Mouse (Mus musculus) embryonic facial prominence, embryonic 13.5 days (tissue): ENCODE data around the gene Nkain2. TPM values are rescaled to one million over a fixed set of nuclear protein-coding genes. Genes with fewer than 3 reads are reported as not detected.

ENCODE experiments used
- ATAC-seq: fragments of 200-750 bp; cut with Nextera tagmentation; 2 replicates; pipeline ENCODE4 v1.8.0; 2017; ENCODE audit warnings: low read depth; ENCODE audit not compliant: insufficient number of reproducible peaks, insufficient read depth, low FRiP score, low TSS enrichment
- H3K27ac ChIP-seq: fragments of 300-500 bp; sonication (generic); 2 replicates; pipeline ENCODE4 v1.5.1; 2015; ENCODE audit warnings: moderate library complexity, mild to moderate bottlenecking, inconsistent platforms
- H3K27me3 ChIP-seq: fragments of 300-500 bp; sonication (generic); 2 replicates; pipeline ENCODE4 v1.6.1; 2015; ENCODE audit warnings: mild to moderate bottlenecking, inconsistent platforms
- H3K36me3 ChIP-seq: fragments of 300-500 bp; sonication (generic); 2 replicates; pipeline ENCODE4 v1.6.1; 2015; ENCODE audit warnings: mild to moderate bottlenecking, inconsistent platforms
- H3K4me1 ChIP-seq: fragments of 300-500 bp; sonication (generic); 2 replicates; pipeline ENCODE4 v1.6.1; 2015; ENCODE audit warnings: inconsistent platforms
- H3K4me2 ChIP-seq: fragments of 300-500 bp; sonication (generic); 2 replicates; pipeline ENCODE4 v1.6.1; 2015; ENCODE audit warnings: moderate library complexity, mild to moderate bottlenecking, inconsistent platforms
- H3K4me3 ChIP-seq: fragments of 300-500 bp; sonication (generic); 2 replicates; pipeline ENCODE4 v1.5.1; 2015; ENCODE audit warnings: mild to moderate bottlenecking, inconsistent platforms
- H3K9ac ChIP-seq: fragments of 300-500 bp; sonication (generic); 2 replicates; pipeline ENCODE4 v1.6.1; 2015; ENCODE audit warnings: mild to moderate bottlenecking, inconsistent platforms
- H3K9me3 ChIP-seq: fragments of 300-500 bp; sonication (generic); 2 replicates; pipeline ENCODE4 v1.6.1; 2016; ENCODE audit warnings: inconsistent platforms
- WGBS: fragments of 180-500 bp; shearing (Covaris S2); methylation state at CpG from one replicate; pipeline ENCODE4 v1.1.7; 2015; ENCODE audit warnings: mixed read lengths; 5-methylcytosine and 5-hydroxymethylcytosine counted together
- polyA plus RNA-seq: library from polyadenylated mRNA; unstranded; fragments of >200 nt; fragmentation: Nextera tagmentation; extraction: Ambion mirVana; gene quantifications from 2 replicates; pipeline ENCODE4 v1.2.1, GENCODE M21; 2015

Gene Nkain2
- polyA plus RNA-seq, 1 experiment from 2014 or later = 1.5 TPM

DNA sequence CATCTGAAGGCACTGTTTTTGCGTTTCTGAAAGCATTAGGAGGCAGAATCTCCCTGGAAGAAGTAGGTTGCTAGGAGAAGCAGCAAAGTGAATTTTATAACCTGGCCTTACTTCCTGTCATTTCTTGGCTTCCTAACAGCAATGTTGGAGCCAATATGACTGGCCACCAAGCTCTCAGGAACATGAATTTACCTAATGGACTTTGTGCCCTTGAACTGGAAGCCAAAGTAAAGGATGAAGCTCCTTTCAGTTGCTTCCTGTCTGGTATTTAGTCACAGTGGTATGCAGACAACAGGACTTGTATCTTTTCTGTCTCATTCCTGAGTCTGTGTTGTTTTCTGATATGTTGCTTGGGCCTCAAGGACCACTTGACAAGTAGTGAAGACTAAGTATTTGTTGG lies 1063.2 kb downstream of the Nkain2 start:
- Histone ChIP-seq H3K9ac (no peak overlapping the region), H3K4me3 (no peak overlapping the region), H3K4me1 (no peaks in the 10 kb centered on the region), H3K4me2 (no peak overlapping the region), H3K27ac (no peak overlapping the region), H3K27me3 (no peaks in the 10 kb centered on the region), H3K9me3 (no peaks in the 10 kb centered on the region), H3K36me3 (no peaks in the 10 kb centered on the region)
- ATAC-seq = no peak
- 74% methylated on average over 1 of the region's 1 CpGs for WGBS

DNA sequence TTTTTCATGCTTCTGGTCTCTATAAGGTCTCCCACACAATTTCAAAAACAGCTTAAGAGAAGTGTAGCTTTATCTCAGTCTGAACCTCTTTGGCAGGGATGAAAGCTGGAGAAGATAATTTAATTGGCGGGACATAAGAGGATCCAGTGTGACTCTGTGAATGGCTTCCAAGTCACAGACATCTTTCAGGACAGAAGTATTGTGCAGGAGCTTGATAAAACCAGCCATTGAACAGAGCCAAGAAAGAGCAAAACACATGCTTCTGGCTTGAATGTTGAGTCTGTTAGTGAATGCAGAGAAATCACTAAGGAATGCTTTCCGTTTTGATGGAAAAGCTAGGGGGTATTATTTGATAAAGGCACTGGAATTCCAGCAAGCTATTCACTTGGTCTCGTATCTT lies 1077.7 kb downstream of the Nkain2 start:
- no peak overlapping the region for H3K4me3 ChIP-seq
- H3K4me2 ChIP-seq = no peak overlapping the region
- H3K27me3 ChIP-seq = no peaks in the 10 kb centered on the region
- ATAC-seq = no peak
- no peaks in the 10 kb centered on the region for H3K9me3 ChIP-seq
- no peak overlapping the region for H3K9ac ChIP-seq
- no peaks in the 10 kb centered on the region for H3K4me1 ChIP-seq
- H3K36me3 ChIP-seq = no peaks in the 10 kb centered on the region
- WGBS = 63% methylated on average over 3 of the region's 3 CpGs
- no peak overlapping the region for H3K27ac ChIP-seq

DNA sequence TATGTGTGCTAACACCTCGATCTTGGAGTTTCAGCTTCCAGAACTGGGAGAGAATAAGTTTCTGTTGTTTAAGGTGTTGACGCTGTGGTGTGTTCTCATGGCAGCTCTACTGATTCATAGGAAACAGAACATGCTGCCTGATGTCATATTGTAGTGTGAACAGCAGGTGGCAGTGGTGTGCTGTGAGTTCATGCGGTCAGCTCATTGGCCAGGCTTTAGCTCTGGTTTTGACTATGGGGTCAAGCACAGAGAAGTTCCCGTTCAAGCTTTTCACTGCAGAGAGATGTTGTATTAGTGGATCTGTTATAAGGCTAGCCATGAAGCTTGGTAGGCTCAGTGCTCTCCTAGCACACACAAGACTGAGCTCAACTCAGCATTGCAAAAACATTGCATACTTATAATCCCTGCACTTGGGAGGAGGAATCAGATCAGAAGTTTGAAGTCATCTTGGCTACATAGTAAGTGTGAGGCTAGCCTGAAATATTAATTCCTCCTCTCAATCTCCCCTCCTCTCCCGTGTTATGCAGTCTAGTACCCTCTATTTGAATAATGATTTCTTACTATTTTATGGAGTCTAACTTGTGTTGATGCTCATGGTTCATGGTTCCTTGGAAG lies 1147.7 kb downstream of the Nkain2 start:
- H3K27me3 ChIP-seq = no peaks in the 10 kb centered on the region
- no peak for ATAC-seq
- no peak overlapping the region for H3K27ac ChIP-seq
- H3K4me2 ChIP-seq = no peak overlapping the region
- WGBS = 18% methylated on average over 5 of the region's 5 CpGs
- H3K36me3 ChIP-seq = no peaks in the 10 kb centered on the region
- H3K4me3 ChIP-seq = no peak overlapping the region
- H3K9me3 ChIP-seq = no peaks in the 10 kb centered on the region
- H3K9ac ChIP-seq = no peak overlapping the region
- no peaks in the 10 kb centered on the region for H3K4me1 ChIP-seq

DNA sequence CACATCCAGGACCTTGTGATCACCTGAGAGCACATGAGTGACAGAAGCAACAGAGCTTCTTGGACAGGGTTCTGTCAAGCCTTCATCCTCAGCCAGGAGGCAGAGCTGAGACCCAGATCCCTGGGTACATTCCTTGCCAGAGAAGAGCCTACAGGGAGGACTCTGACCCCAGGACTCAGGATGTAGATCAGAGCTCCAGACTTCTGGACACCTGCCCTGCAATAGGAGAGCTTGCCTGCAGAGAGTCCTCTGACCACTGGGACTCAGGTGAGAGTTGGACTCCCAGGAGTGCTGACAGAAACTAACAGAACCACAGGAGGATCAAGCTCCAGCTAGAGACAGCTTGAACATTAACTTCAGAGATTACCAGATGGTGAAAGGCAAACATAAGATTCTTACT lies 1162.2 kb downstream of the Nkain2 start:
- Histone ChIP-seq H3K9ac (no peak overlapping the region), H3K9me3 (no peaks in the 10 kb centered on the region), H3K27me3 (no peaks in the 10 kb centered on the region), H3K4me1 (no peaks in the 10 kb centered on the region), H3K4me2 (no peak overlapping the region), H3K27ac (no peak overlapping the region), H3K36me3 (no peaks in the 10 kb centered on the region), H3K4me3 (no peak overlapping the region)
- ATAC-seq = no peak

DNA sequence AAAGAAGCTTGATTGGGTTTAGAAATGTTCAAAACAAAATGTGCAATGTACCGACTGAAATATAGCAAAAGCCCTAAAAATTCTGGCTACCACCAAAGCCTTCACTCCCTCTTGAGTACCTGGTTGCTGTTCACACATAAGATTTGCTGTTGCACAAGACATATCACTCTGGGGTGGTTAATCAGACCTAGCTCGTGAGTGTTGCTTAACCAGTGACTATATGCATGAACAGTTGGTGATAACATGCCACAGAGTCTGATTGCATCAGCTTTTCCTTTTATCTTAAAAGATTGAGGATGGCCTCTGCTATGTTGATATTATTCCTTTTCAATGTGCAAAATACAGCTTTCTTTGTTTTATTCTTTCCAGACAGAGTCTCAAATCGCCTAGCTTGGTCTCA lies 1243.0 kb downstream of the Nkain2 start:
- Histone ChIP-seq H3K36me3 (no peaks in the 10 kb centered on the region), H3K4me1 (no peaks in the 10 kb centered on the region), H3K4me2 (no peak overlapping the region), H3K9ac (no peak overlapping the region), H3K27me3 (no peaks in the 10 kb centered on the region), H3K9me3 (no peaks in the 10 kb centered on the region), H3K4me3 (no peak overlapping the region), H3K27ac (no peak overlapping the region)
- ATAC-seq = no peak
- 74% methylated on average over 3 of the region's 3 CpGs for WGBS

DNA sequence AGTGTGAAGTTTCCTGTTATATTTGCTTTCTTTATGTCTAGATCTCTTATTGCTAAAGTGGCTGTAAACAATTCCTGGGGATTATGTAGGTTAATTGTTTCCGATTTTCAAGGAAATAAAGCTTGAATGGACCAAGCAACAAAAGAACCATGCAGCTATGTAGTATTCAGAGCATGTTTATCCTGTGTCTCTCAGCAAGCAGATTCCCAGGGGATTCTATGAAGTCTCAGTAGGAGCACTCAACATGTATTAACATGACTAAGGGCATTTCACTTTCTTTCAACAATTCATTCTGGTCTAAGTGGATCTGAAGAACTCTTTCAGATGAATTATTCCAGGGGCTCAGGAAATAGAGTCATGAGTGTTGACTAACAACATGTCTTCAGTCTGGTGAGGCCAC lies 1244.2 kb downstream of the Nkain2 start:
- Histone ChIP-seq H3K27ac (no peak overlapping the region), H3K27me3 (no peaks in the 10 kb centered on the region), H3K9me3 (no peaks in the 10 kb centered on the region), H3K4me2 (no peak overlapping the region), H3K4me3 (no peak overlapping the region), H3K36me3 (no peaks in the 10 kb centered on the region), H3K4me1 (no peaks in the 10 kb centered on the region), H3K9ac (no peak overlapping the region)
- WGBS = 54% methylated on average over 1 of the region's 1 CpGs
- no peak for ATAC-seq

Other genes starting within 250 kb of the Nkain2 start
- gene Trdn, start 190.1 kb upstream of the Nkain2 start, polyA plus RNA-seq = 0.89 and 0.99 TPM in 2 replicates